Mouse (Mus musculus): ENCODE measurements around the gene Jaml.

Jaml gene

GRCm38 (mm10) chr9:45077859-45078258 lies 1.1 kb upstream of the Jaml start:
- DNase-seq (ENCODE audit: extremely low read depth, low read depth, low spot score), result no peak

- DNase-seq (ENCODE audit: extremely low read depth, low read depth, low spot score), result no peak
Observed at GRCm38 (mm10) chr9:45083132-45083531, 4.1 kb downstream of the Jaml start.

DNA sequence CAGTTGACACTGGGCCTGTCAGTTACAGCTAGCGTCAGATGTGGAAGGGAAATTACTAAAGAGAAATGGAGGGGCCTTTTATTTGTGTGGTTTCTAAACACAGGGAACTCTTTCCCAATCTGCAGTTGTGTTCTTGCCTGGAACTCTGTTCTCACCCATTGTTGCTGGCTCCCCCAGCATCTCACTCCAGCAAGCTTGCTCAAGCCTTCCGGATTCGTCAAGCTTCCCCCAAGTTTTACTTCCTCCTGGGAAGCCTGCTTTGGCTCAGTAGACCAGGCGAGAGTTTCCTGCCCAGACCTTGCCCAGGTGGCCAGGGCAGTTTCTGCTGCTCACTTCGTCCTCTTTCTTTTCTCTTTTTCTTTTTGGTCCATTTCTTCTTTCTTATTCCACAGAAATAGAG lies 5.6 kb downstream of the Jaml start:
- DNase-seq (ENCODE audit: extremely low read depth, low read depth, low spot score), result no peak

GRCm38 (mm10) chr9:45085741-45086690 lies 7.0 kb downstream of the Jaml start:
- no peak for DNase-seq (ENCODE audit: extremely low read depth, low read depth, low spot score)

GRCm38 (mm10) chr9:45088040-45088439 lies 9.1 kb downstream of the Jaml start:
- DNase-seq (ENCODE audit: extremely low read depth, low read depth, low spot score), result no peak

GRCm38 (mm10) chr9:45090811-45091210 lies 11.8 kb downstream of the Jaml start:
- no peak for DNase-seq (ENCODE audit: extremely low read depth, low read depth, low spot score)

DNA sequence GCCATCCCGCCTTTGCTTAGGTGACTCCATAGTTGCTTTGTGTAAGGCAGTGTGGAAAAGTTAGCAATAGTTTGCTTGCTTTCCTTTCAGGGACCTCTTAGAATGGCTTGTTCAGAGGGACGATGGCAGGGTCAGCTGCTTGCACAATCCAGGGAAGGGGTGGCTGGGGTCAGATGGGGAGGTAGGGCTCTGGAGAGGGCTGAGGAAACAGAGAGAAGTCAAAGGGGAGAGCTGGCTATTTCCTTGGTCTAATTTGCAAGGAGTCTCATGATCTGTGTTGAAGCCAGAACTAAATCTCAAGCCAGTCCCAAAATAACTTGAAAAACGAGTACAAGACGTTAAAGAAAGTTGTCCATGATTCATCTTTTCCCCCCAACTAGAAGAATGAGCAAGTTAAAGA lies 13.7 kb downstream of the Jaml start:
- no peak for DNase-seq (ENCODE audit: extremely low read depth, low read depth, low spot score)

DNA sequence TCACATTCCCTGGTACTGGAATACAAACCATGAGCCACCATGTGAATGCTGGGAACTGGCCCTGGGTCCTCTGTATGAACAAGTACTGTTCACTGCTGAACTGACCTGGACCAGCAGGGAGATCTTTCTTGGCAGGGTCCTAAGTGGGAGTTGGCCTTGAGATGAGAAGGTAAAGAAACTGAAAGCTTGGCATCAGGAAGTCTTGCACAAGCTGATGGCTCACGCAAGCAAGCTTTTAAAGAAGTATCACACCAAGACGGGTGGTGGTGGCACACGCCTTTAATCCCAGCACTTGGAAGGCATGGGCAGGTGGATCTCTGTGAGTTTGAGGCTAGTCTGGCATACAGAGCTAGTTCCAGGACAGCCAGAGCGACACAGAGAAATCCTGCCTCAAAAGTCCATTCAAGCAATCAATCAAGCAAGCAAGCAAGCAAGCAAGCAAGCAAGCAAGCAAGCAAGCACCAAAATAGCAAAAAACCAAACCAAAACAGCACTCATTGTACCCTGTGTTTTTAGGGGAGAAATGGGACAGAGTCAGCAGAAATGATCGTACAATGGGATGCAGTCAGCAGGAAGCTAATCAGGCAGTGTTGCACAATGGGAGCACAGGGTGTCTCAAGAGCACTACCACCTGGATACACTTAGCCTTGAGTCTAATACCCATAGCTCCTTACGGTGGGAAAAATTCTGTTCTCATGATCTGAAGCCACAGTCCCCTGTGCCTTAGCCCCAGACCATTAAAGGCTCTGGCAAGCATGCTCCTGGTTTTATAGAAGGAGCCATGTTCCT lies 16.4 kb downstream of the Jaml start:
- peak; percentile 47 for DNase-seq (ENCODE audit: extremely low read depth, low read depth, low spot score)

DNA sequence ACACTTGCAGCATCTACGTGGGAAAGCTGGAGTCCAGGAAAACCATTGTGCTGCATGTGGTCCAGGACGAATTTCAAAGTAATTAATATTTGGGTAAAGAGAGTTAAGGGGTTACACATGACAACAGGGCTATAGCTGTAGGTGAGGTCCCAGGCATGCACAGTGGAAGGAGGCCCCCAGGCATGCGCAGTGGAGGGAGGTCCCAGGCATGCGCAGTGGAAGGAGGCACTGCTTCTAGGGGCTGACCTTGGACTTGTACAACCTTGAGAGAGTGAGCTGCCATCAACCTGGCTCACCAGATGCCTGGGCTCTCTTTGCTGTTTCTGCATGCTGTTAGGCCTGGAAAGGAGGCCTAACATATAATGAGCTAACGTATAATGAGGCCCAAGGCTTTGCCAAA lies 18.9 kb downstream of the Jaml start:
- no peak for DNase-seq (ENCODE audit: extremely low read depth, low read depth, low spot score)

DNA sequence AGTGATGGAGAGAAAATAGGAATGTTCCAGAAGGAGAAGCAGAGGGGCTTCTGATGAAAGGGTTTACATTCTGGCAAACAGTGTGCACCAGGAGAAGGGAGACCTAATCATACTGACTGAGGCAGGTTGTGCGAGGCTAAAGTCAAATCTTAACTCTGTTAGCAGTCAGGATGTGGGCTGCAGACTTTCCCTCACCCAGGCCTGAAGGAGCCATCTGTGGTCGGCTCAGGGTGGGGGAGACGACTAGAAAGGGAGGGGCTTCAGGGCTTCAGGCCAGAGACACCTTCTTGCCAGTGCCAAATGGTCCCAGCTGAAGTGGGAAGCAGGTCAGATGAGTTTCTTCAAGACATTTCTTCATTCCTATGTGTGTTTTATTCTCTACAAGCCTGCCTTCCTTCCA lies 19.4 kb downstream of the Jaml start:
- no peak for DNase-seq (ENCODE audit: extremely low read depth, low read depth, low spot score)

GRCm38 (mm10) chr9:45102528-45102927 lies 23.5 kb downstream of the Jaml start:
- DNase-seq (ENCODE audit: extremely low read depth, low read depth, low spot score), result no peak

GRCm38 (mm10) chr9:45103211-45103979 lies 24.4 kb downstream of the Jaml start:
- DNase-seq (ENCODE audit: extremely low read depth, low read depth, low spot score), result no peak

GRCm38 (mm10) chr9:45105596-45106374 lies 26.8 kb downstream of the Jaml start:
- no peak for DNase-seq (ENCODE audit: extremely low read depth, low read depth, low spot score)

DNA sequence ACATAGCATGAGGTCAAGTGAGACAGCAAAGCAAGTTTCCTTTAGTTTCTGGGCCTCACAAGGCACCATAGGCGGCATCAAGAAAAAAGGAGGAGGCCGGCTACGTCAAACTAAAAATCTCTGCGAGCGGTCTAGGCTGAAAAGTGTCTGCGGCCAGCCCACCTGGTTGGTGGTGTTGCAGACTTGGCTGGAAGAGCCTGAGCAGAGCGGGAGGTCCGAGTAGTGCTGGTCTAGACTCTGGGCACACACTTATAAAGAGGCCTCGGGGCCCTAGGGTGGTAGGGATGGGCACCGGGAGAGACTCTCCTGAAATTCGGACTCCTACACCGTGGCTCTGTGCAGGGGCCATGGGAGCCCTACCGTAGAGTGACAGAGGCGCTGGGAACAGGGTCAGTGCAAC lies 36.7 kb downstream of the Jaml start:
- DNase-seq (ENCODE audit: extremely low read depth, low read depth, low spot score), result no peak

DNA sequence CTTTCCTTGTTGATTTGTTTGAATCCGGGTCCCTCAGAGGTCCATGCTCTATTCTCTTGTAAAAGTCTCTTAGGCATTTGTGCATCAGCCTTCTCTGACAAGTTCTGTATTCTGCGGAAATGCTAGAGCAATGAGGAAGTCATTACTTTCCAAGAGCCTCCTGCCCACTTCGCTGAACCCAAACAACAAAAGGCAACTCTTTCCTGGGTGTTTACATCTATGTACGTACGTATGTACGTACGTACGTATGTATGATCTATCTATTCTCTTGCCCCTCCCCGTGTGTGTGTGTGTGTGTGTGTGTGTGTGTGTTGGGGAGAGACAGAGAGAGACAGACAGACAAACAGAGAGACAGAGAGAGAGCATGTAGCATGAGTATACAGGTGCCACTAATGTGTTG lies 37.8 kb downstream of the Jaml start:
- no peak for DNase-seq (ENCODE audit: extremely low read depth, low read depth, low spot score)

DNA sequence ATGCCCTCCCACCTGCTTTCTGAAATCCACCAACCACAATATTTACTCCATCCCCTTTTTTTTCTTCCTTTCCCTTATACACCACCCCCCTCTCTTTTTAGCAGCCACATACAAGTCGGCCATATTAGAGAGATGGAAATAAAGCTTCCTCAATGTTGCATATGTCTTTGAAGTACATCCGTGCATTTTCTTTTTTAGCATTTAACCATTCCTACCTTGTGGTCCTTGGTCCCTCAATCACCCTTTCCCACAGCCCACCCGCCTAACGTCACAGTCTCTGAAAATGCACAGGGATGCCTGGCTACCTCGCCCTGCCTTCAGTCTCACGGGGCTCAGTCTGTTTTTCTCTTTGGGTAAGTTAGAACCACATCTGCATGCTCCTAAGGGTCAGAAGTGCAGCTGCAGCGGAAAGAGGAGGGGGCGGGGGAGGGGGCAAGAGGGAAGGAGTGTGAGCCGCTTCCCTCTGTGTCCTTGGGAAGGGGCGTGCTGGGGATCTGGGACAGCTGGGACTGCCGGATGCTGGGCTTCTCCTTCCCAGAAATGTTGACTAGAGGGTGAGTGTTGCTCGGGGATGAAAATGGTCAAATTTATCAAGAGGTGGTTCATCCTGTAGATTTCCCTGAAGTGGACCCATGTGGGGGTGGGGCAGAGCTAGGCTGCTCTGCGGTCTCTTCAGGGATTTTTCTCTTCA lies 38.9 kb downstream of the Jaml start, which contains the start of gene Scn2b:
Scn2b (plus strand) TSS at position 42 of the 691 bp plus-strand sequence.
- no peak for DNase-seq (ENCODE audit: extremely low read depth, low read depth, low spot score)

DNA sequence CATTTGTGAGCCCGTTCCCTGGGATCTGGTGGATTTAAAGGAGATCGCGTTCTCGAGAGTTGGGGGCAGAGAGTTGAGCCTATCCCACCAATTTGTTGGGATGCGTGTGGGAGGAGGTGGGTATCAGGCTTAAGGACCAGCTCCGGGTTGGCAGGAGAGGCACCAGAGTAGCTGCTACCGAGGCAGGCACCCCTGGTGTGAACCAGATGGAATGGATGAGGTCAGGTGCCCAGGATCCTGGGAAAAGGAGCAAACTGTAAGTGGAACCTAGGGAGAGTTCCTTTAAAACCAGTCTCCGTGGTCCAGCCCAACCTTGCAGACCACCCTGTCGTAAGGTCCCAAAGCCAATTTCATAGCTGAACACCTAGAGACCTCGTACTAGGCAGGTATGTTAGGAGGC lies 39.6 kb downstream of the Jaml start:
- DNase-seq (ENCODE audit: extremely low read depth, low read depth, low spot score), result no peak

DNA sequence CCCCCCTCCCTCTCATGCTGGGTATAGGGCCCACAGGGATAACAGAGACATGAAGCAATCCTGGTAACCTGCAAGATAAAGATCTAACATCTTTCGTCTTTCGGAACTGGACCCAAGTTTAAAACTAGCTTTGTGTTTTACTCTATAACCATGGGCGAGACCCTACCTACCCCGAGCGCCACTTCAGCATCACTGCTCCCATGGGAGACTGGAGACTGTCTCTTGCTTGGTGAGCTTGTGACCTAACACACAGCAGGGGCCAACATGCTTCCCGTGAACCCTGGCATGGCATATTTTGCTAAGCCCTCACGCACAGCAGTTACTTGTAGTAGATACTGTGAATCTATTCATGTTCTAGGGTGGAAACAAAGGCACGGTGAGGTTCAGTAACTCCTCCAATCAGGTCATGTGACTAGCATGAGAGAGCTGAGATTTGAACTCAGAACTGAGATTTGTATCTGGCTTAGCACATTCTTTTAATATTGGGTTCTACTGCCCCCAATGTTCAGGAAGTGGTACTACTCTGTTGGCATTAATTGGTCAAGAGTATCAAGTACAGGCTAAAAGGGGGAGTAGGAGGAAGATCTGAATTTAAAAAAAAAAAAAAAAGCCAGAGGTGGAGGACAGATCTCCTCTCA lies 40.5 kb downstream of the Jaml start:
- DNase-seq (ENCODE audit: extremely low read depth, low read depth, low spot score), result no peak

DNA sequence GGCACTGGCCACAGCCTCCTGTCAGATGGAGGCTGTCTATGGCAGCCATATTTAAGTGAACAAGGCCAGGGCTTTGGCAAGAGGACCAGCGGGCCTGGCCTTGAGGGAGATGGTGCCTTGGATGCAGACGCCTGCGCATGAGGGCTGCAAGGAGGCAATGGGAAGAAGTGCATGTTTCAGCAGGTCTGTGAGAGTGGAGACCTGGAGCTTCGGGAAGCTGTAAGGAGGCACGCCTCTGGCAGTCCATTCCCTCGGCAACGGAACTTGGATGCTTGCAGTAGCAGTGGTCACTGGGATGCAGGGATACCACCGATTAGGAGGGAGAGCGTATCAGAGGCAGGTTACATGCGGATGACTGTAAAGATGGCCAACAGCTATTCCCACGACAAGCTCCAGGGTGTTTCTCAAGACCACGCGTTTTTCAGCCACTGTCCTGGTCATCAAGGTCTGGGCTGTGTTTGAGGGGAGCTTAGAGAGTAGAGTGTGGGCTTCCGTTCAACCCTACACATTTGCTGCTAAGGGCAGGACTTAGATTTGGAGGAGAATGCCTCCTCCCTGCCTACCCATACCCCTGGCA lies 41.1 kb downstream of the Jaml start:
- no peak for DNase-seq (ENCODE audit: extremely low read depth, low read depth, low spot score)
